In genomic region chr19:16168653-16169198, GRCm38 (mm10) we compare ENCODE assay signal across 9 mouse cellular contexts. TPM values are rescaled to one million over a fixed set of nuclear protein-coding genes. Genes with fewer than 3 reads are reported as not detected.
A peak's percentile ranks its signal among the peaks of the same experiment; 100 is the strongest.
DNase-seq lines count a peak whose midpoint lies in the region; ATAC-seq lines count a peak whose summit lies in the region.
"Had no signal": no experiment of that assay in that cellular context is flagged by ENCODE, and none has a peak within 500 bp of the region (broad histone marks: within the 10 kb centered on the region; RNA-seq: fewer than 3 reads in every experiment).

No protein-coding gene starts in this region.

- H3K9ac ChIP-seq in neural tube, embryonic 11.5 days (ENCODE audit: low read length) = 0 out of 2 replicates have a peak overlapping the region, but pooled peaks have one; percentile 15
- no peak overlapping the region for H3K9ac ChIP-seq in forebrain, embryonic 11.5 days (ENCODE audit: low read length)
- peak overlapping the region; percentile 24; the same call in 1 of the 2 replicates for H3K9ac ChIP-seq in hindbrain, embryonic 13.5 days
- no peak overlapping the region for H3K9ac ChIP-seq in liver, embryonic 11.5 days (ENCODE audit: low read depth, low read length)
- H3K9ac ChIP-seq in neural tube, embryonic 14.5 days (replicated peaks; ENCODE audit: low read depth, low read length) = no peak overlapping the region
- H3K9ac ChIP-seq: liver, embryonic 14.5 days had no signal

- ATAC-seq in neural tube, embryonic 11.5 days (ENCODE audit: insufficient read depth, low FRiP score, low TSS enrichment) = peak; percentile 45; the same call in 1 of the 2 replicates
- ATAC-seq in forebrain, embryonic 11.5 days (replicated peaks; ENCODE audit: low FRiP score) = 0 out of 2 replicates have a peak, but pooled peaks have one; percentile 27
- peak; percentile 65 for ATAC-seq in hindbrain, embryonic 13.5 days (ENCODE audit: low FRiP score)
- no peak for ATAC-seq in liver, embryonic 11.5 days (replicated peaks; ENCODE audit: low FRiP score)
- ATAC-seq in neural tube, embryonic 14.5 days (ENCODE audit: low read depth) = peak; percentile 64; the same call in 1 of the 2 replicates
- ATAC-seq in inflammation-experienced regulatory T-cells, adult 6 months = no peak

- 61% methylated on average over 4 of the region's 4 CpGs for WGBS in neural tube, embryonic 11.5 days
- 57% methylated on average over 4 of the region's 4 CpGs for WGBS in forebrain, embryonic 11.5 days
- WGBS in hindbrain, embryonic 13.5 days = 18% methylated on average over 4 of the region's 4 CpGs
- WGBS in liver, embryonic 11.5 days = 47% methylated on average over 4 of the region's 4 CpGs
- 16% methylated on average over 4 of the region's 4 CpGs for WGBS in neural tube, embryonic 14.5 days

- DNase-seq in neural tube, embryonic 11.5 days (ENCODE audit: low spot score) = no peak
- DNase-seq in neural tube, embryonic 10.5 days (ENCODE audit: extremely low spot score, low spot score) = no peak
- DNase-seq in forebrain, embryonic 11.5 days (ENCODE audit: low spot score) = no peak
- DNase-seq in liver, embryonic 11.5 days (ENCODE audit: low spot score) = no peak
- no peak for DNase-seq in layer of hippocampus, postnatal 36 days

- H3K27me3 ChIP-seq in neural tube, embryonic 11.5 days (ENCODE audit: control insufficient read depth, insufficient read depth, low read length) = no peaks in the 10 kb centered on the region
- no peaks in the 10 kb centered on the region for H3K27me3 ChIP-seq in forebrain, embryonic 11.5 days (ENCODE audit: control insufficient read depth, insufficient read depth, low read length)
- H3K27me3 ChIP-seq in hindbrain, embryonic 13.5 days = no peaks in the 10 kb centered on the region
- H3K27me3 ChIP-seq in liver, embryonic 11.5 days (replicated peaks; ENCODE audit: control insufficient read depth, insufficient read depth, low read length) = no peaks in the 10 kb centered on the region
- H3K27me3 ChIP-seq in neural tube, embryonic 14.5 days (ENCODE audit: control insufficient read depth, insufficient read depth, low read length) = no peaks in the 10 kb centered on the region

- H3K4me2 ChIP-seq in neural tube, embryonic 11.5 days (ENCODE audit: low read depth) = no peak overlapping the region
- H3K4me2 ChIP-seq in forebrain, embryonic 11.5 days (ENCODE audit: low read depth, low read length, severe bottlenecking) = no peak overlapping the region
- 0 out of 2 replicates have a peak overlapping the region, but pooled peaks have one; percentile 11 for H3K4me2 ChIP-seq in hindbrain, embryonic 13.5 days
- no peak overlapping the region for H3K4me2 ChIP-seq in liver, embryonic 11.5 days
- H3K4me2 ChIP-seq in neural tube, embryonic 14.5 days (ENCODE audit: low read depth, low read length) = no peak overlapping the region

- H3K4me1 ChIP-seq in neural tube, embryonic 11.5 days (ENCODE audit: control insufficient read depth, insufficient read depth, low read length) = peaks cover 9% of the 10 kb centered on the region
- H3K4me1 ChIP-seq in forebrain, embryonic 11.5 days (replicated peaks; ENCODE audit: control insufficient read depth, insufficient read depth, low read length) = peaks cover 10% of the 10 kb centered on the region; the same call in 1 of the 2 replicates
- H3K4me1 ChIP-seq in hindbrain, embryonic 13.5 days (replicated peaks) = peaks cover 54% of the 10 kb centered on the region
- H3K4me1 ChIP-seq in liver, embryonic 11.5 days (replicated peaks; ENCODE audit: control insufficient read depth, insufficient read depth, low read length) = peaks cover 14% of the 10 kb centered on the region
- H3K4me1 ChIP-seq in neural tube, embryonic 14.5 days (ENCODE audit: control insufficient read depth, insufficient read depth, low read length) = peaks cover 16% of the 10 kb centered on the region

- H3K4me3 ChIP-seq in neural tube, embryonic 11.5 days (ENCODE audit: low read depth, low read length) = no peak overlapping the region
- H3K4me3 ChIP-seq in forebrain, embryonic 11.5 days (ENCODE audit: low read depth, low read length) = no peak overlapping the region
- no peak overlapping the region for H3K4me3 ChIP-seq in hindbrain, embryonic 13.5 days
- H3K4me3 ChIP-seq in liver, embryonic 11.5 days (ENCODE audit: low read depth, low read length) = no peak overlapping the region
- H3K4me3 ChIP-seq in neural tube, embryonic 14.5 days (ENCODE audit: low read depth, low read length) = no peak overlapping the region

- H3K36me3 ChIP-seq in neural tube, embryonic 11.5 days (ENCODE audit: control insufficient read depth, insufficient read depth, low read length) = no peaks in the 10 kb centered on the region
- H3K36me3 ChIP-seq in forebrain, embryonic 11.5 days (ENCODE audit: control insufficient read depth, insufficient read depth, low read length) = no peaks in the 10 kb centered on the region
- H3K36me3 ChIP-seq in hindbrain, embryonic 13.5 days = no peaks in the 10 kb centered on the region
- no peaks in the 10 kb centered on the region for H3K36me3 ChIP-seq in liver, embryonic 11.5 days (ENCODE audit: control insufficient read depth, insufficient read depth, low read length)
- no peaks in the 10 kb centered on the region for H3K36me3 ChIP-seq in neural tube, embryonic 14.5 days (ENCODE audit: control insufficient read depth, insufficient read depth, low read length)

- H3K9me3 ChIP-seq in neural tube, embryonic 11.5 days (ENCODE audit: control insufficient read depth, low read length) = no peaks in the 10 kb centered on the region
- no peaks in the 10 kb centered on the region for H3K9me3 ChIP-seq in forebrain, embryonic 11.5 days (ENCODE audit: control insufficient read depth, low read length)
- no peaks in the 10 kb centered on the region for H3K9me3 ChIP-seq in hindbrain, embryonic 13.5 days
- no peaks in the 10 kb centered on the region for H3K9me3 ChIP-seq in liver, embryonic 11.5 days (ENCODE audit: control insufficient read depth, low read length)
- no peaks in the 10 kb centered on the region for H3K9me3 ChIP-seq in neural tube, embryonic 14.5 days (ENCODE audit: control insufficient read depth, low read length)

- peak overlapping the region; percentile 81 for H3K27ac ChIP-seq in neural tube, embryonic 11.5 days (ENCODE audit: low read depth, low read length)
- H3K27ac ChIP-seq in forebrain, embryonic 11.5 days (ENCODE audit: low read depth, low read length) = peak overlapping the region; percentile 62; the same call in 1 of the 2 replicates
- H3K27ac ChIP-seq in hindbrain, embryonic 13.5 days = peak overlapping the region; percentile 83
- peak overlapping the region; percentile 35 for H3K27ac ChIP-seq in liver, embryonic 11.5 days (ENCODE audit: low read depth, low read length)
- H3K27ac ChIP-seq in neural tube, embryonic 14.5 days (ENCODE audit: low read depth, low read length) = peak overlapping the region; percentile 64
- H3K27ac ChIP-seq: liver, embryonic 14.5 days had no signal

RNA-seq across cellular contexts. Expression of gene Gnaq, which starts 36.1 kb away (rescaled TPM):
- polyA plus RNA-seq in neural tube, embryonic 11.5 days (2014; fragmentation: Nextera tagmentation; extraction: Ambion mirVana) = 24.5 and 26.5 TPM in 2 replicates
- polyA plus RNA-seq in forebrain, embryonic 11.5 days (2014; fragmentation: Nextera tagmentation; extraction: Ambion mirVana) = 19.7 and 21.4 TPM in 2 replicates
- polyA plus RNA-seq in hindbrain, embryonic 13.5 days (2015; fragmentation: Nextera tagmentation; extraction: Ambion mirVana) = 78.7 and 79.8 TPM in 2 replicates
- polyA plus RNA-seq in liver, embryonic 11.5 days (2014; fragmentation: Nextera tagmentation; extraction: Ambion mirVana) = 7.6 and 8.6 TPM in 2 replicates
- 56.1 and 59.0 TPM in 2 replicates for polyA plus RNA-seq in neural tube, embryonic 14.5 days (2014; fragmentation: Nextera tagmentation; extraction: Ambion mirVana)
- 100 to 1,000 TPM; 208 to 214 TPM for total RNA-seq in layer of hippocampus, postnatal 36 days (2021)
- polyA plus RNA-seq in inflammation-experienced regulatory T-cells, adult 6 months (2017; shearing (Covaris generic)) = 10 to 100 TPM; 17.5 to 40.9 (median 26.6) TPM

Comparison
In these comparisons a context has a peak if more than half of its experiments do, and no peak if none do; other contexts are left out.
1. H3K9ac ChIP-seq: peak in neural tube, embryonic 11.5 days (single experiment) and hindbrain, embryonic 13.5 days (single experiment); none in forebrain, embryonic 11.5 days (single experiment), liver, embryonic 11.5 days (single experiment) and neural tube, embryonic 14.5 days (single experiment).
2. ATAC-seq: peak in neural tube, embryonic 11.5 days (single experiment), forebrain, embryonic 11.5 days (single experiment), hindbrain, embryonic 13.5 days (single experiment) and neural tube, embryonic 14.5 days (single experiment); none in liver, embryonic 11.5 days (single experiment) and inflammation-experienced regulatory T-cells, adult 6 months (single experiment).
3. Peak in every context shown above with its lines, with median percentiles within 50 percentile points of each other: H3K27ac ChIP-seq.